Mouse (Mus musculus) embryonic stem cell, embryonic (primary cell): Measurements from ENCODE around the gene Fmod.

Source experiments
- CTCF ChIA-PET, 4 experiments: fragments of 300-600 bp in 2 of 4; fragments of 350-600 bp in 2 of 4; sonication (Branson Sonifier 250); formaldehyde crosslinking; loops; one replicate each; lab custom pipeline; 2022; ENCODE audit warnings: inconsistent platforms in 2 of 4; lab: Charles Lee
- POLR2A ChIA-PET, 4 experiments: fragments of 300-600 bp in 2 of 4; fragments of 350-600 bp in 2 of 4; sonication (Branson Sonifier 250); formaldehyde crosslinking; loops; one replicate each; lab custom pipeline; 2022; ENCODE audit warnings: antibody characterized with exemption in 4 of 4, inconsistent platforms in 1 of 4; lab: Charles Lee

Gene Fmod

GRCm38 (mm10) chr1:134063086-134063772 is 26.2 kb downstream of the Fmod start:
- ChIA-PET POLR2A (interaction anchor here (0.5 to 38.3 kb wide), 39 partner anchors 9 to 1772 kb away, joined by 3 to 1738 read pairs (median 5); partner anchors contain the start of genes Btg2 (in 4 of the 4) and Chit1 (in 1 of the 4)), CTCF (interaction anchor here (0.6 to 3.2 kb wide), 23 partner anchors 10 to 450 kb away, joined by 3 to 18 read pairs (median 4); partner anchors contain the start of genes Chit1 (in 2 of the 4) and Atp2b4 (in 1 of the 4))

GRCm38 (mm10) chr1:134063773-134064125 is 26.7 kb downstream of the Fmod start:
- ChIA-PET POLR2A (interaction anchor here (0.5 to 38.3 kb wide), 26 partner anchors 10 to 1772 kb away, joined by 3 to 1738 read pairs (median 5); partner anchors contain the start of gene Btg2 (in 3 of the 4)), CTCF (interaction anchor here (0.5 to 3.2 kb wide), 16 partner anchors 8 to 328 kb away, joined by 3 to 18 read pairs (median 4); partner anchors contain the start of genes Chit1 (in 2 of the 4) and Atp2b4 (in 1 of the 4))

GRCm38 (mm10) chr1:134064296-134064831 is 27.3 kb downstream of the Fmod start:
- ChIA-PET POLR2A (interaction anchor here in 3 of 4 experiments (1.0 to 38.3 kb wide), 7 partner anchors 10 to 1045 kb away, joined by 3 to 1738 read pairs (median 15); partner anchors contain the start of gene Btg2 (in 3 of the 3)), CTCF (interaction anchor here in 3 of 4 experiments (0.5 to 2.0 kb wide), 4 partner anchors 9 to 35 kb away, joined by 3 to 11 read pairs (median 3); no protein-coding TSS in a partner anchor)

- ChIA-PET CTCF (interaction anchor here in 2 of 4 experiments (0.7 to 1.1 kb wide), 2 partner anchors 34 to 630 kb away, joined by 3 read pairs; no protein-coding TSS in a partner anchor), POLR2A (interaction anchor here in 2 of 4 experiments (1.5 to 38.3 kb wide), 3 partner anchors 10 to 20 kb away, joined by 3 to 1738 read pairs (median 173); partner anchors contain the start of gene Btg2 (in 2 of the 2))
These were observed 28.3 kb downstream of the Fmod start for GRCm38 (mm10) chr1:134065241-134065809.

GRCm38 (mm10) chr1:134066554-134066953 is 29.5 kb downstream of the Fmod start:
- ChIA-PET CTCF (interaction anchor here in 2 of 4 experiments (0.6 to 1.0 kb wide), 2 partner anchors 13 to 278 kb away, joined by 3 read pairs; no protein-coding TSS in a partner anchor), POLR2A (interaction anchor here in 3 of 4 experiments (0.9 to 38.3 kb wide), 7 partner anchors 9 to 41 kb away, joined by 3 to 1738 read pairs (median 9); partner anchors contain the start of gene Btg2 (in 3 of the 3))

- CTCF ChIA-PET: interaction anchor here in 3 of 4 experiments (0.5 to 1.0 kb wide), 3 partner anchors 12 to 51 kb away, joined by 3 to 9 read pairs (median 3); no protein-coding TSS in a partner anchor
- POLR2A ChIA-PET: interaction anchor here in 3 of 4 experiments (0.8 to 38.3 kb wide), 14 partner anchors 8 to 397 kb away, joined by 3 to 1738 read pairs (median 4); partner anchors contain the start of gene Btg2 (in 3 of the 3)
These were observed 30.1 kb downstream of the Fmod start for GRCm38 (mm10) chr1:134067143-134067619.

- ChIA-PET POLR2A (interaction anchor here (0.6 to 38.3 kb wide), 16 partner anchors 0 to 376 kb away, joined by 3 to 1738 read pairs (median 4); partner anchors contain the start of genes Btg2 (in 3 of the 4) and Chit1 (in 1 of the 4)), CTCF (interaction anchor here in 3 of 4 experiments (0.6 to 1.6 kb wide), 6 partner anchors 9 to 174 kb away, joined by 3 to 8 read pairs (median 3); no protein-coding TSS in a partner anchor)
These were observed 33.1 kb downstream of the Fmod start for GRCm38 (mm10) chr1:134070099-134070669.

- ChIA-PET POLR2A (interaction anchor here in 3 of 4 experiments (0.6 to 38.3 kb wide), 10 partner anchors 1 to 991 kb away, joined by 4 to 1738 read pairs (median 10); partner anchors contain the start of genes Btg2 (in 2 of the 3) and Chit1 (in 1 of the 3)), CTCF (interaction anchor here in 2 of 4 experiments (1.4 to 1.6 kb wide), 2 partner anchors 10 to 83 kb away, joined by 3 to 7 read pairs; no protein-coding TSS in a partner anchor)
These were observed 34.5 kb downstream of the Fmod start for GRCm38 (mm10) chr1:134071411-134072018.

- ChIA-PET CTCF (interaction anchor here in 3 of 4 experiments (0.6 to 1.0 kb wide), 4 partner anchors 10 to 1797 kb away, joined by 3 read pairs; no protein-coding TSS in a partner anchor), POLR2A (interaction anchor here (0.7 to 38.3 kb wide), 11 partner anchors 3 to 167 kb away, joined by 3 to 1738 read pairs (median 13); partner anchors contain the start of gene Btg2 (in 1 of the 4))
These were observed 36.1 kb downstream of the Fmod start for GRCm38 (mm10) chr1:134073061-134073564.

GRCm38 (mm10) chr1:134073658-134074057 is 36.6 kb downstream of the Fmod start:
- ChIA-PET POLR2A (interaction anchor here (0.5 to 38.3 kb wide), 12 partner anchors 4 to 1394 kb away, joined by 3 to 1738 read pairs (median 12); partner anchors contain the start of gene Btg2 (in 1 of the 4)), CTCF (interaction anchor here in 2 of 4 experiments (0.7 to 0.9 kb wide), 2 partner anchors 20 to 28 kb away, joined by 3 read pairs; no protein-coding TSS in a partner anchor)

GRCm38 (mm10) chr1:134074184-134074583 is 37.1 kb downstream of the Fmod start:
- POLR2A ChIA-PET: interaction anchor here (0.5 to 38.3 kb wide), 11 partner anchors 4 to 1394 kb away, joined by 3 to 1738 read pairs (median 13); partner anchors contain the start of gene Btg2 (in 1 of the 4)
- CTCF ChIA-PET: interaction anchor here in 1 of 4 experiments (0.5 kb wide), 1 partner anchor 29 kb away, joined by 3 read pairs; no protein-coding TSS in a partner anchor

- POLR2A ChIA-PET: interaction anchor here in 3 of 4 experiments (0.8 to 38.3 kb wide), 10 partner anchors 4 to 36 kb away, joined by 3 to 1738 read pairs (median 57); partner anchors contain the start of genes Btg2 (in 1 of the 3) and Chit1 (in 1 of the 3)
These were observed 37.6 kb downstream of the Fmod start for GRCm38 (mm10) chr1:134074606-134075005.

GRCm38 (mm10) chr1:134075532-134075931 is 38.5 kb downstream of the Fmod start:
- ChIA-PET CTCF (interaction anchor here in 3 of 4 experiments (0.6 to 1.9 kb wide), 5 partner anchors 15 to 179 kb away, joined by 3 to 10 read pairs (median 5); no protein-coding TSS in a partner anchor), POLR2A (interaction anchor here in 3 of 4 experiments (0.6 to 38.3 kb wide), 17 partner anchors 5 to 407 kb away, joined by 3 to 1738 read pairs (median 5); partner anchors contain the start of genes Chit1 (in 3 of the 3) and Btg2 (in 1 of the 3))

More at GRCm38 (mm10) chr1:134074606-134075005, 37.6 kb downstream of the Fmod start:
- CTCF ChIA-PET: interaction anchor here (0.5 to 1.9 kb wide), 4 partner anchors 28 to 46 kb away, joined by 3 to 10 read pairs (median 3); no protein-coding TSS in a partner anchor

GRCm38 (mm10) chr1:134076789-134077188 is 39.7 kb downstream of the Fmod start:
- ChIA-PET CTCF (interaction anchor here in 2 of 4 experiments (0.6 to 1.7 kb wide), 4 partner anchors 24 to 529 kb away, joined by 3 to 12 read pairs (median 4); no protein-coding TSS in a partner anchor), POLR2A (interaction anchor here in 3 of 4 experiments (0.6 to 38.3 kb wide), 18 partner anchors 7 to 413 kb away, joined by 3 to 1738 read pairs (median 8); partner anchors contain the start of genes Chit1 (in 2 of the 3) and Btg2 (in 1 of the 3))
